Mouse (Mus musculus) CH12.LX (cell line): ENCODE measurements around the gene Borcs6. TPM values are rescaled to one million over a fixed set of nuclear protein-coding genes. Genes with fewer than 3 reads are reported as not detected.

ENCODE experiments used
- DNase-seq: peaks from one replicate; pipeline ENCODE4 v3.0.0-alpha.2; 2013; ENCODE audit errors: extremely low read depth
- H3K27ac ChIP-seq: 2 replicates; pipeline ENCODE4 v1.5.1; 2012; ENCODE audit warnings: low read depth, mild to moderate bottlenecking, control low read depth, moderate library complexity; ENCODE audit not compliant: insufficient read depth
- H3K27me3 ChIP-seq: replicated peaks from 2 replicates; pipeline ENCODE3; 2012; ENCODE audit warnings: inconsistent platforms
- H3K36me3 ChIP-seq, 2 experiments: replicated peaks in 1 of 2; 2 replicates each; pipeline versions ENCODE3 to v1.6.1; 2012; ENCODE audit warnings: inconsistent platforms in 1 of 2, low read length in 1 of 2, mild to moderate bottlenecking in 1 of 2, mixed read lengths in 1 of 2, moderate library complexity in 1 of 2; ENCODE audit not compliant: control insufficient read depth in 1 of 2, insufficient read depth in 1 of 2
- H3K4me1 ChIP-seq, 2 experiments: 2 replicates each; pipeline ENCODE4 v1.6.1; 2012; ENCODE audit warnings: inconsistent platforms in 1 of 2, moderate library complexity in 1 of 2; ENCODE audit not compliant: insufficient read depth in 2 of 2, control insufficient read depth in 1 of 2
- H3K4me2 ChIP-seq: 2 replicates; pipeline ENCODE4 v1.6.1; 2012; ENCODE audit warnings: low read depth, mild to moderate bottlenecking, control low read depth; ENCODE audit not compliant: poor library complexity, insufficient read depth, severe bottlenecking
- H3K4me3 ChIP-seq, 3 experiments: fragments of 150-350 bp in 1 of 3; sonication (generic) in 1 of 3; replicated peaks in 1 of 3; 2 replicates each; pipeline versions ENCODE3 to v1.5.1; 2011 to 2012; ENCODE audit warnings: low read depth in 2 of 3, low read length in 2 of 3, mild to moderate bottlenecking in 2 of 3, moderate library complexity in 2 of 3, control low read depth in 1 of 3, improper control_type of control experiment in 1 of 3, inconsistent platforms in 1 of 3, mixed read lengths in 1 of 3; ENCODE audit not compliant: poor library complexity in 1 of 3
- H3K79me2 ChIP-seq: replicated peaks from 2 replicates; pipeline ENCODE4 v1.6.1; 2012; ENCODE audit warnings: mild to moderate bottlenecking, moderate library complexity; ENCODE audit not compliant: control insufficient read depth, poor library complexity, insufficient read depth, severe bottlenecking; ENCODE audit errors: extremely low read depth
- H3K9ac ChIP-seq: 2 replicates; pipeline ENCODE4 v1.6.1; 2012; ENCODE audit warnings: low read depth, mild to moderate bottlenecking, control low read depth, moderate library complexity; ENCODE audit not compliant: insufficient read depth
- H3K9me3 ChIP-seq: replicated peaks from 2 replicates; pipeline ENCODE3; 2012; ENCODE audit warnings: low read length, inconsistent platforms, mixed read lengths
- BHLHE40 ChIP-seq: IDR thresholded peaks from 2 replicates; pipeline ENCODE4 v1.6.1; 2011; ENCODE audit warnings: mild to moderate bottlenecking, low read depth, low read length, improper control_type of control experiment
- CHD1 ChIP-seq: IDR thresholded peaks from 2 replicates; pipeline ENCODE4 v1.6.1; 2012; ENCODE audit warnings: low read depth, low read length, improper control_type of control experiment, inconsistent platforms
- CHD2 ChIP-seq: IDR thresholded peaks from 2 replicates; pipeline ENCODE4 v1.6.1; 2011; ENCODE audit warnings: low read length, improper control_type of control experiment
- CTCF ChIP-seq, 2 experiments: IDR thresholded peaks in 1 of 2; conservative IDR thresholded peaks in 1 of 2; 2 replicates each; pipeline ENCODE4 v1.5.1; 2011 to 2012; ENCODE audit warnings: low read depth in 2 of 2, low read length in 2 of 2, improper control_type of control experiment in 1 of 2, inconsistent platforms in 1 of 2, mild to moderate bottlenecking in 1 of 2, moderate library complexity in 1 of 2
- E2F4 ChIP-seq: IDR thresholded peaks from 2 replicates; pipeline ENCODE4 v1.6.1; 2011; ENCODE audit warnings: low read depth, low read length, improper control_type of control experiment; ENCODE audit not compliant: insufficient replicate concordance
- ELF1 ChIP-seq: IDR thresholded peaks from 2 replicates; pipeline ENCODE4 v1.6.1; 2014; ENCODE audit warnings: low read depth, mild to moderate bottlenecking, inconsistent platforms, low read length, improper control_type of control experiment
- ETS1 ChIP-seq: conservative IDR thresholded peaks from 2 replicates; pipeline ENCODE4 v1.6.1; 2012; ENCODE audit warnings: low read depth, mild to moderate bottlenecking, inconsistent platforms, low read length, improper control_type of control experiment, moderate library complexity
- GABPA ChIP-seq: IDR thresholded peaks from 2 replicates; pipeline ENCODE4 v1.6.1; 2012; ENCODE audit warnings: low read depth, low read length, improper control_type of control experiment, inconsistent platforms; ENCODE audit not compliant: insufficient replicate concordance
- HCFC1 ChIP-seq: IDR thresholded peaks from 2 replicates; pipeline ENCODE4 v1.6.1; 2012; ENCODE audit warnings: low read depth, mild to moderate bottlenecking, inconsistent platforms, low read length, improper control_type of control experiment
- JUN ChIP-seq: IDR thresholded peaks from 2 replicates; pipeline ENCODE4 v1.6.1; 2011; ENCODE audit warnings: low read depth, mild to moderate bottlenecking, low read length, improper control_type of control experiment, moderate library complexity; ENCODE audit not compliant: insufficient read depth
- KAT2A ChIP-seq: IDR thresholded peaks from 2 replicates; pipeline ENCODE4 v1.6.1; 2012; ENCODE audit warnings: low read length, improper control_type of control experiment, inconsistent platforms; ENCODE audit not compliant: insufficient replicate concordance
- MAX ChIP-seq: IDR thresholded peaks from 2 replicates; pipeline ENCODE4 v1.6.1; 2011; ENCODE audit warnings: low read length, improper control_type of control experiment
- MAZ ChIP-seq: IDR thresholded peaks from 2 replicates; pipeline ENCODE4 v1.6.1; 2012; ENCODE audit warnings: low read depth, mild to moderate bottlenecking, inconsistent platforms, low read length, improper control_type of control experiment, moderate library complexity
- MEF2A ChIP-seq: IDR thresholded peaks from 2 replicates; pipeline ENCODE4 v1.6.1; 2014; ENCODE audit warnings: low read depth, mild to moderate bottlenecking, inconsistent platforms, low read length, improper control_type of control experiment, borderline replicate concordance
- MYC ChIP-seq: IDR thresholded peaks from 2 replicates; pipeline ENCODE4 v1.6.1; 2011; ENCODE audit warnings: low read depth, mild to moderate bottlenecking, improper control_type of control experiment, low read length
- NELFE ChIP-seq: IDR thresholded peaks from 2 replicates; pipeline ENCODE4 v1.6.1; 2011; ENCODE audit warnings: low read depth, low read length, improper control_type of control experiment
- PAX5 ChIP-seq: IDR thresholded peaks from 2 replicates; pipeline ENCODE4 v1.6.1; 2012; ENCODE audit warnings: low read length, inconsistent platforms, mixed read lengths
- POLR2A ChIP-seq: IDR thresholded peaks from 2 replicates; pipeline ENCODE4 v1.6.1; 2011; ENCODE audit warnings: low read depth, mild to moderate bottlenecking, improper control_type of control experiment, low read length
- POLR2AphosphoS2 ChIP-seq: IDR thresholded peaks from 2 replicates; pipeline ENCODE4 v1.6.1; 2011; ENCODE audit warnings: low read depth, low read length, improper control_type of control experiment
- RAD21 ChIP-seq: IDR thresholded peaks from 2 replicates; pipeline ENCODE4 v1.6.1; 2011; ENCODE audit warnings: low read depth, mild to moderate bottlenecking, low read length, improper control_type of control experiment, moderate library complexity
- SIN3A ChIP-seq: IDR thresholded peaks from 2 replicates; pipeline ENCODE4 v1.6.1; 2012; ENCODE audit warnings: low read length, improper control_type of control experiment, inconsistent platforms
- SMC3 ChIP-seq: IDR thresholded peaks from 2 replicates; pipeline ENCODE4 v1.6.1; 2011; ENCODE audit warnings: low read depth, low read length, improper control_type of control experiment
- TCF12 ChIP-seq: IDR thresholded peaks from 2 replicates; pipeline ENCODE4 v1.6.1; 2014; ENCODE audit warnings: low read depth, mild to moderate bottlenecking, inconsistent platforms, low read length, improper control_type of control experiment
- UBTF ChIP-seq: IDR thresholded peaks from 2 replicates; pipeline ENCODE4 v1.6.1; 2012; ENCODE audit warnings: low read depth, mild to moderate bottlenecking, inconsistent platforms, low read length, improper control_type of control experiment, moderate library complexity
- USF1 ChIP-seq: IDR thresholded peaks from 2 replicates; pipeline ENCODE4 v1.6.1; 2014; ENCODE audit warnings: low read depth, mild to moderate bottlenecking, inconsistent platforms, low read length, improper control_type of control experiment
- ZC3H11A ChIP-seq: IDR thresholded peaks from 2 replicates; pipeline ENCODE4 v1.6.1; 2012; ENCODE audit warnings: low read depth, mild to moderate bottlenecking, inconsistent platforms, low read length, improper control_type of control experiment
- ZMIZ1 ChIP-seq: IDR thresholded peaks from 2 replicates; pipeline ENCODE4 v1.6.1; 2012; ENCODE audit warnings: low read depth, mild to moderate bottlenecking, inconsistent platforms, low read length, improper control_type of control experiment
- ZNF384 ChIP-seq: IDR thresholded peaks from 2 replicates; pipeline ENCODE4 v1.6.1; 2012; ENCODE audit warnings: low read depth, low read length, improper control_type of control experiment, inconsistent platforms
- dilution Hi-C: fragments of 300-500 bp; cut with MboI; formaldehyde crosslinking; loops from 2 replicates; pipeline ENCODE4 v1.14.3; 2020; ENCODE audit warnings: low sequenced_read_pairs; ENCODE audit not compliant: extremely low pct_unique_long_range_greater_than_20kb, extremely low pct_ligation_motif_present
- in situ Hi-C: fragments of 300-500 bp; cut with MboI; formaldehyde crosslinking; loops from 3 replicates; pipeline ENCODE4 v1.14.3; 2019; ENCODE audit warnings: low sequenced_read_pairs, low pct_ligation_motif_present, low pct_unique_long_range_greater_than_20kb, mixed read lengths
- polyA plus RNA-seq: library from polyadenylated mRNA; unstranded; fragments of >175 nt; gene quantifications from 2 replicates; pipeline ENCODE4 v1.2.1, GENCODE M21; 2012; ENCODE audit warnings: low read depth; ENCODE audit not compliant: insufficient read length
- total RNA-seq, 2 experiments: library from RNA; depleted of rRNA; stranded (reverse); fragments of 300-350 nt in 1 of 2; fragments of >200 nt in 1 of 2; gene quantifications; 2 replicates each; pipeline ENCODE4 v1.2.3; 2012 to 2014

Borcs6 gene
- total and polyA plus RNA-seq, 3 experiments = 5.4 to 11.1 (median 7.3) TPM

DNA sequence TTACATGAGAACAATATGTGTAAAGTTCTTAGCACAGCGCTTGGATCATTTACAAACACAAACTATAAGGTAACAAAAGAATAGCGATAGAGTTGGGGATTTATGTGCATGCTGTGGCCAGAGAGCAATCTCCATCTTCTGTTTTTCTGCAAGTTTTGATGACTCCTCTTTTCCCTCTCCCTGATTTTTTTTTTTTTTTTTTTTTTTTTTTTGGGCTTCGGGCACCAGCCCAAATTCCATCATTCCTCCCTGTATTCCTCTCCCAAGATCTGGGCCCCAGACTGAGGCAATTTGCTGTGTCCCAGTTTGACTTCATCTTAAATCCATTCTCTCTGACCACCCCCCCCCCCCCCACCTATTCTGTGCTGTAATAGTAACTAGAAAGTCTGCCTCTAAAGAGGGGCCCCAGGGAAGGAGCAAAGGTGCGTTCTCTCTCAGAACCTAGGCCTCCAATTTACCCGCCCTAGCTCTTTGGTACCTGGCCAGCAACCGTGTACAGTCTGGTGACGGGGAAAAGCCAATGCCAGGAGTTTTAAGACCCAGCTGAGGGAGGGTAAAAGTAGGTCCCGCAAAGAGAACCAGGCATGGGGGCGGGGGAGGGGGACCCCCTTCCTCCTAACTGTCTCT is 37.0 kb downstream of the Borcs6 start:
- H3K4me1 ChIP-seq = peaks cover 21 to 66% of the 10 kb centered on the region in 2 experiments
- H3K27me3 ChIP-seq = peaks cover 6% of the 10 kb centered on the region
- TF ChIP-seq HCFC1 = 0 out of 2 replicates have a peak, but pooled peaks have one; percentile 7
- peak; percentile 30; the same call in 1 of the 2 replicates for TF ChIP-seq CHD1
- peak; percentile 65 for TF ChIP-seq ZNF384
- TF ChIP-seq MYC = no peak
- peak overlapping the region; percentile 50 to 89 (median 66) for H3K4me3 ChIP-seq
- dilution Hi-C loops = no loop called here
- H3K36me3 ChIP-seq = peaks cover 16 to 25% of the 10 kb centered on the region in 2 experiments
- H3K4me2 ChIP-seq = peak overlapping the region; percentile 93
- no peak for DNase-seq
- in situ Hi-C loops = loop anchor here (25.0 kb wide), 1 partner anchor 916 kb away; the partner anchor contains the start of genes Acadvl, Dlg4 and Dvl2
- no peaks in the 10 kb centered on the region for H3K9me3 ChIP-seq
- H3K27ac ChIP-seq = peak overlapping the region; percentile 5; the same call in 1 of the 2 replicates
- H3K9ac ChIP-seq = peak overlapping the region; percentile 54
- peaks cover 20% of the 10 kb centered on the region for H3K79me2 ChIP-seq

DNA sequence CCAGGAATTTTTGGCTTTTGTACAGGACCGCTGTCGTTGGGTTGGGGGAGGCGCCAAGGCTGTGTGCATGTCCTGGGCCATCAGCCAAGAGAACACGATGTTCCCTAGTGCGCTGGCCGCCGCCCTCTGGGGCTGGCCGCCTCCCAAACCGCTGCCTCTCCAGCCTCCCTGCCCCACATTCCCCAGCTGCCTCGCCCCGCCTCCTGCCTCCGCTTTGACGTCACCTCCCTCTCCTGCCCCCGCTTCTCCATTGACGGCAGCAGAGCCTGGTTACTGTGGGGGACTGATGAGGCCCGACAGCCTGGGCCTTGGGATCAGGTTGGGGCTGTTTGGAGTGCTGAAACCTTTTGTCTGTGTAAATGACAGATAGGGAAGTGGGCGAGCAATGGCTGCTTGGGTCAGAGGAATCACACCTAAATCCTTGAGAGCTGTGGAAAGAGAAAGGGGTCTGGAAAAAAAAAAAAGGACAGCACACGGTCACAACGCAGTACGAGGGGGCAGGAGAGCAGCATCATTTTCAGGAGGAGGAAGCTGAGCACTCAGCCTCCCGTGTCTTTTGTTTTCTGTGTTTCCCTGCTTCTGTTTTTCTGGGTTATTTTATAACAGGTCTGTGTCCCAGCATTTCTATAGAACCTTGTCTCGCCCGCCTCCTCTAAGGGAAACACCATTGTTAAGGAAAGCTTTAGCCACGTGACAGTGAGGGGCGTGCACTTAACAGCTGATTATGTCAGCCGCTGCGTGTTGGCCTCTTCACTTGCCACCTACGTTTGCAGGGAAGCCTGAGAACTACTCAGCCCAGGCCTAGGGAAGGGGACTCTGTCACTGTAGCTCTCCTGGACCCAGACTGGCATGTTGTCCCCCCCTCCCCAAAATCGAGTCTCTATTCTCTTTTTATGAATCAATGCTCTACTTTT is 37.7 kb downstream of the Borcs6 start:
- dilution Hi-C loops (no loop called here), in situ Hi-C loops (loop anchor here (25.0 kb wide), 1 partner anchor 915 kb away; the partner anchor contains the start of genes Acadvl, Dlg4 and Dvl2)
- peak; percentile 79 for DNase-seq
- peaks cover 6% of the 10 kb centered on the region for H3K27me3 ChIP-seq
- no peaks in the 10 kb centered on the region for H3K9me3 ChIP-seq
- H3K79me2 ChIP-seq = peaks cover 22% of the 10 kb centered on the region
- H3K4me1 ChIP-seq = peaks cover 25 to 67% of the 10 kb centered on the region in 2 experiments
- peaks cover 20 to 26% of the 10 kb centered on the region in 2 experiments for H3K36me3 ChIP-seq
- peak overlapping the region; percentile 5; the same call in 1 of the 2 replicates for H3K27ac ChIP-seq
- peak overlapping the region; percentile 93 for H3K4me2 ChIP-seq
- H3K4me3 ChIP-seq = peak overlapping the region; percentile 18 to 89 (median 44)
- H3K9ac ChIP-seq = peak overlapping the region; percentile 54
- TF ChIP-seq NELFE = 0 out of 2 replicates have a peak, but pooled peaks have one; percentile 25
- peak; percentile 93 for TF ChIP-seq MAX
- no peak for TF ChIP-seq KAT2A
- TF ChIP-seq ETS1 = peak; percentile 89
- TF ChIP-seq CHD2 = no peak; the same call in 1 of the 2 replicates
- TF ChIP-seq USF1 = peak; percentile 88
- no peak for TF ChIP-seq ZC3H11A
- TF ChIP-seq UBTF = no peak
- TF ChIP-seq E2F4 = no peak
- no peak for TF ChIP-seq PAX5
- no peak for TF ChIP-seq POLR2AphosphoS2
- peak; percentile 89 for TF ChIP-seq MAZ
- peak; percentile 76; the same call in 1 of the 2 replicates for TF ChIP-seq ZNF384
- TF ChIP-seq ELF1 = 0 out of 2 replicates have a peak, but pooled peaks have one; percentile 17
- TF ChIP-seq ZMIZ1 = no peak
- TF ChIP-seq POLR2A = peak; percentile 50; the same call in 1 of the 2 replicates
- no peak for TF ChIP-seq GABPA
- TF ChIP-seq TCF12 = peak; percentile 33; the same call in 1 of the 2 replicates
- no peak for TF ChIP-seq CTCF (conservative IDR thresholded peaks at IDR 0.05 in 1 of 2, IDR thresholded peaks at IDR 0.05 in 1 of 2; ENCODE audit: low read depth in 2 of 2, low read length in 2 of 2)
- TF ChIP-seq BHLHE40 = peak; percentile 94
- peak; percentile 98 for TF ChIP-seq SIN3A
- TF ChIP-seq JUN = no peak
- TF ChIP-seq SMC3 = no peak
- 0 out of 2 replicates have a peak, but pooled peaks have one; percentile 12 for TF ChIP-seq MEF2A
- no peak for TF ChIP-seq RAD21
